ENCODE assay signal across 11 mouse cellular contexts in genomic region chr11:97540604-97541003, GRCm38 (mm10). TPM values are rescaled to one million over a fixed set of nuclear protein-coding genes. Genes with fewer than 3 reads are reported as not detected.
A peak's percentile ranks its signal among the peaks of the same experiment; 100 is the strongest.
DNase-seq lines count a peak whose midpoint lies in the region; ATAC-seq and TF ChIP-seq lines count a peak whose summit lies in the region.
"Had no signal": no experiment of that assay in that cellular context is flagged by ENCODE, and none has a peak within 500 bp of the region (broad histone marks: within the 10 kb centered on the region; RNA-seq: fewer than 3 reads in every experiment).

No protein-coding gene starts in this region.

- no peak overlapping the region for H3K4me3 ChIP-seq in hindbrain, embryonic 15.5 days
- H3K4me3 ChIP-seq in hindbrain, embryonic 10.5 days: no peak overlapping the region
- H3K4me3 ChIP-seq in midbrain, postnatal 0 days (ENCODE audit: low read depth, low read length): no peak overlapping the region
- no peak overlapping the region for H3K4me3 ChIP-seq in midbrain, embryonic 15.5 days
- H3K4me3 ChIP-seq in embryonic facial prominence, embryonic 14.5 days (ENCODE audit: low read depth, low read length): no peak overlapping the region
- no peak overlapping the region for H3K4me3 ChIP-seq in liver, postnatal 0 days (ENCODE audit: low read depth, low read length)
- no peak overlapping the region for H3K4me3 ChIP-seq in heart, embryonic 10.5 days
- H3K4me3 ChIP-seq: midbrain, embryonic 10.5 days had no signal

- no peak for ATAC-seq in hindbrain, embryonic 15.5 days (ENCODE audit: low FRiP score, low read depth)
- no peak for ATAC-seq in midbrain, postnatal 0 days (ENCODE audit: low FRiP score)
- no peak for ATAC-seq in midbrain, embryonic 15.5 days (replicated peaks)
- ATAC-seq in embryonic facial prominence, embryonic 14.5 days (ENCODE audit: low read depth): peak; percentile 54; the same call in 1 of the 2 replicates
- ATAC-seq in liver, postnatal 0 days: no peak

- no peak for DNase-seq in hindbrain, embryonic 10.5 days (ENCODE audit: low spot score)
- DNase-seq in midbrain, postnatal 0 days (ENCODE audit: low spot score): peak; percentile 88
- DNase-seq in embryonic facial prominence, embryonic 14.5 days (ENCODE audit: low spot score): peak; percentile 84
- peak; percentile 72 for DNase-seq in lung, postnatal 10 days
- no peak for DNase-seq in liver, postnatal 0 days
- DNase-seq in heart, embryonic 10.5 days (ENCODE audit: low spot score): no peak

- 43% methylated on average over 3 of the region's 3 CpGs for WGBS in hindbrain, embryonic 15.5 days
- WGBS in hindbrain, embryonic 10.5 days: 70% methylated on average over 3 of the region's 3 CpGs
- 45% methylated on average over 3 of the region's 3 CpGs for WGBS in midbrain, postnatal 0 days
- WGBS in midbrain, embryonic 15.5 days: 52% methylated on average over 3 of the region's 3 CpGs
- 43% methylated on average over 3 of the region's 3 CpGs for WGBS in embryonic facial prominence, embryonic 14.5 days
- WGBS in liver, postnatal 0 days (ENCODE audit: insufficient replicate concordance): 32% methylated on average over 3 of the region's 3 CpGs
- WGBS in heart, embryonic 10.5 days: 53% methylated on average over 3 of the region's 3 CpGs

- peaks cover 65% of the 10 kb centered on the region for H3K4me1 ChIP-seq in hindbrain, embryonic 15.5 days (replicated peaks)
- H3K4me1 ChIP-seq in hindbrain, embryonic 10.5 days (replicated peaks): peaks cover 69% of the 10 kb centered on the region
- peaks cover 11% of the 10 kb centered on the region for H3K4me1 ChIP-seq in midbrain, postnatal 0 days (ENCODE audit: insufficient read depth, low read length)
- H3K4me1 ChIP-seq in midbrain, embryonic 15.5 days: peaks cover 51% of the 10 kb centered on the region
- H3K4me1 ChIP-seq in embryonic facial prominence, embryonic 14.5 days (ENCODE audit: control insufficient read depth, insufficient read depth, low read length): peaks cover 12% of the 10 kb centered on the region
- H3K4me1 ChIP-seq in liver, postnatal 0 days (ENCODE audit: insufficient read depth): 0 out of 2 replicates have a peak, but pooled peaks cover 6% of the 10 kb centered on the region
- H3K4me1 ChIP-seq in heart, embryonic 10.5 days: peaks cover 23% of the 10 kb centered on the region

- no peak for TF ChIP-seq EP300 in liver, postnatal 0 days (IDR thresholded peaks at IDR 0.05; ENCODE audit: low read depth)

- peaks cover 15% of the 10 kb centered on the region for H3K27me3 ChIP-seq in hindbrain, embryonic 15.5 days
- peaks cover 97% of the 10 kb centered on the region for H3K27me3 ChIP-seq in hindbrain, embryonic 10.5 days (ENCODE audit: insufficient read depth, poor library complexity, severe bottlenecking)
- H3K27me3 ChIP-seq in midbrain, postnatal 0 days (ENCODE audit: insufficient read depth, low read length): peaks cover 9% of the 10 kb centered on the region; the same call in 1 of the 2 replicates
- H3K27me3 ChIP-seq in midbrain, embryonic 15.5 days (replicated peaks): peaks cover 9% of the 10 kb centered on the region
- peaks cover 43% of the 10 kb centered on the region for H3K27me3 ChIP-seq in embryonic facial prominence, embryonic 14.5 days (replicated peaks; ENCODE audit: control insufficient read depth, insufficient read depth, low read length)
- H3K27me3 ChIP-seq in liver, postnatal 0 days (ENCODE audit: insufficient read depth, low read length): peaks cover 63% of the 10 kb centered on the region
- peaks cover 100% of the 10 kb centered on the region for H3K27me3 ChIP-seq in heart, embryonic 10.5 days (ENCODE audit: insufficient read depth, poor library complexity, severe bottlenecking)

- peak overlapping the region; percentile 40; the same call in 1 of the 2 replicates for H3K27ac ChIP-seq in hindbrain, embryonic 15.5 days (replicated peaks)
- H3K27ac ChIP-seq in hindbrain, embryonic 10.5 days: no peak overlapping the region
- no peak overlapping the region for H3K27ac ChIP-seq in midbrain, postnatal 0 days (ENCODE audit: low read depth, low read length)
- no peak overlapping the region for H3K27ac ChIP-seq in midbrain, embryonic 15.5 days
- no peak overlapping the region for H3K27ac ChIP-seq in embryonic facial prominence, embryonic 14.5 days (replicated peaks; ENCODE audit: low read depth, low read length)
- no peak overlapping the region for H3K27ac ChIP-seq in liver, postnatal 0 days (ENCODE audit: low read depth)
- no peak overlapping the region for H3K27ac ChIP-seq in heart, embryonic 10.5 days
- H3K27ac ChIP-seq: midbrain, embryonic 10.5 days had no signal

- no peaks in the 10 kb centered on the region for H3K9me3 ChIP-seq in hindbrain, embryonic 15.5 days
- no peaks in the 10 kb centered on the region for H3K9me3 ChIP-seq in hindbrain, embryonic 10.5 days
- no peaks in the 10 kb centered on the region for H3K9me3 ChIP-seq in midbrain, postnatal 0 days (ENCODE audit: low read length)
- no peaks in the 10 kb centered on the region for H3K9me3 ChIP-seq in midbrain, embryonic 15.5 days
- H3K9me3 ChIP-seq in embryonic facial prominence, embryonic 14.5 days (ENCODE audit: control insufficient read depth, low read length): no peaks in the 10 kb centered on the region
- H3K9me3 ChIP-seq in liver, postnatal 0 days (ENCODE audit: low read length): no peaks in the 10 kb centered on the region
- no peaks in the 10 kb centered on the region for H3K9me3 ChIP-seq in heart, embryonic 10.5 days
- H3K9me3 ChIP-seq: midbrain, embryonic 10.5 days had no signal

- no peak for TF ChIP-seq CTCF in midbrain, postnatal 0 days (IDR thresholded peaks at IDR 0.05)
- TF ChIP-seq CTCF in liver, postnatal 0 days (IDR thresholded peaks at IDR 0.05; ENCODE audit: low read depth): no peak

- no peak overlapping the region for H3K4me2 ChIP-seq in hindbrain, embryonic 15.5 days
- no peak overlapping the region for H3K4me2 ChIP-seq in midbrain, postnatal 0 days (ENCODE audit: low read depth, low read length, poor library complexity, severe bottlenecking)
- H3K4me2 ChIP-seq in midbrain, embryonic 15.5 days: no peak overlapping the region
- H3K4me2 ChIP-seq in embryonic facial prominence, embryonic 14.5 days (ENCODE audit: low read depth, low read length): no peak overlapping the region
- H3K4me2 ChIP-seq in liver, postnatal 0 days (ENCODE audit: low read depth, low read length): no peak overlapping the region

- no peak overlapping the region for H3K9ac ChIP-seq in hindbrain, embryonic 15.5 days
- H3K9ac ChIP-seq in midbrain, postnatal 0 days (replicated peaks; ENCODE audit: low read length, poor library complexity, severe bottlenecking): no peak overlapping the region
- no peak overlapping the region for H3K9ac ChIP-seq in midbrain, embryonic 15.5 days
- H3K9ac ChIP-seq in embryonic facial prominence, embryonic 14.5 days (ENCODE audit: low read depth, low read length): no peak overlapping the region
- H3K9ac ChIP-seq in liver, postnatal 0 days (replicated peaks): no peak overlapping the region

- H3K36me3 ChIP-seq in hindbrain, embryonic 15.5 days: 0 out of 2 replicates have a peak, but pooled peaks cover under 1% of the 10 kb centered on the region
- peaks cover 4% of the 10 kb centered on the region; the same call in 1 of the 2 replicates for H3K36me3 ChIP-seq in hindbrain, embryonic 10.5 days
- H3K36me3 ChIP-seq in midbrain, postnatal 0 days (ENCODE audit: insufficient read depth, low read length): peaks cover 5% of the 10 kb centered on the region; the same call in 1 of the 2 replicates
- no peaks in the 10 kb centered on the region; the same call in 1 of the 2 replicates for H3K36me3 ChIP-seq in midbrain, embryonic 15.5 days (replicated peaks)
- no peaks in the 10 kb centered on the region for H3K36me3 ChIP-seq in embryonic facial prominence, embryonic 14.5 days (ENCODE audit: control insufficient read depth, insufficient read depth, low read length)
- H3K36me3 ChIP-seq in liver, postnatal 0 days (replicated peaks; ENCODE audit: insufficient read depth, low read length): no peaks in the 10 kb centered on the region
- H3K36me3 ChIP-seq in heart, embryonic 10.5 days: no peaks in the 10 kb centered on the region

RNA-seq across cellular contexts. Expression of gene Srcin1, which starts 35.4 kb away (rescaled TPM):
- polyA plus RNA-seq in hindbrain, embryonic 15.5 days (2015; fragmentation: Nextera tagmentation; extraction: Ambion mirVana): 11.9 TPM in 2 replicates
- polyA plus RNA-seq in hindbrain, embryonic 10.5 days (2016; fragmentation: Nextera tagmentation; extraction: Ambion mirVana): 0.76 and 1.8 TPM in 2 replicates
- 95.0 and 100 TPM in 2 replicates for total RNA-seq in midbrain, postnatal 0 days (2014; rRNA removed)
- 13.1 and 14.0 TPM in 2 replicates for polyA plus RNA-seq in midbrain, postnatal 0 days (2015; fragmentation: Nextera tagmentation; extraction: Ambion mirVana)
- 13.2 and 13.9 TPM in 2 replicates for polyA plus RNA-seq in midbrain, embryonic 15.5 days (2015; fragmentation: Nextera tagmentation; extraction: Ambion mirVana)
- 0.76 and 1.6 TPM in 2 replicates for polyA plus RNA-seq in embryonic facial prominence, embryonic 14.5 days (2014; fragmentation: Nextera tagmentation; extraction: Ambion mirVana)
- 0.02 and 0.05 TPM in 2 replicates for polyA plus RNA-seq in liver, postnatal 0 days (2015; fragmentation: Nextera tagmentation; extraction: Ambion mirVana)
- polyA plus RNA-seq in heart, embryonic 10.5 days (2016; fragmentation: Nextera tagmentation; extraction: Ambion mirVana): 0.05 and 0.14 TPM in 2 replicates
- total RNA-seq: common myeloid progenitor, adult 5-6 weeks had no signal

RNA-seq across cellular contexts. Expression of gene 4933428G20Rik, which starts 40.5 kb away (rescaled TPM):
- polyA plus RNA-seq in hindbrain, embryonic 15.5 days (2015; fragmentation: Nextera tagmentation; extraction: Ambion mirVana): 1.2 and 1.3 TPM in 2 replicates
- 0.59 and 0.66 TPM in 2 replicates for polyA plus RNA-seq in hindbrain, embryonic 10.5 days (2016; fragmentation: Nextera tagmentation; extraction: Ambion mirVana)
- total RNA-seq in midbrain, postnatal 0 days (2014; rRNA removed): 0.28 TPM in 1 of 2 replicates, not detected in the other
- polyA plus RNA-seq in midbrain, postnatal 0 days (2015; fragmentation: Nextera tagmentation; extraction: Ambion mirVana): 0.34 and 0.91 TPM in 2 replicates
- polyA plus RNA-seq in midbrain, embryonic 15.5 days (2015; fragmentation: Nextera tagmentation; extraction: Ambion mirVana): 1.3 and 1.6 TPM in 2 replicates
- polyA plus RNA-seq in embryonic facial prominence, embryonic 14.5 days (2014; fragmentation: Nextera tagmentation; extraction: Ambion mirVana): 0.13 TPM in 1 of 2 replicates, not detected in the other
- 0.20 and 0.25 TPM in 2 replicates for polyA plus RNA-seq in liver, postnatal 0 days (2015; fragmentation: Nextera tagmentation; extraction: Ambion mirVana)
- 1.3 TPM in 2 replicates for polyA plus RNA-seq in heart, embryonic 10.5 days (2016; fragmentation: Nextera tagmentation; extraction: Ambion mirVana)
- total RNA-seq: common myeloid progenitor, adult 5-6 weeks; heart, postnatal 10 days had no signal

Comparison
In these comparisons a context has a peak if more than half of its experiments do, and no peak if none do; other contexts are left out.
1. DNase-seq: peak in midbrain, postnatal 0 days (single experiment), embryonic facial prominence, embryonic 14.5 days (single experiment) and lung, postnatal 10 days (single experiment); none in hindbrain, embryonic 10.5 days (single experiment), liver, postnatal 0 days (single experiment) and heart, embryonic 10.5 days (single experiment).